Mouse (Mus musculus): ENCODE measurements around the gene Adora1.

Adora1 gene

DNA sequence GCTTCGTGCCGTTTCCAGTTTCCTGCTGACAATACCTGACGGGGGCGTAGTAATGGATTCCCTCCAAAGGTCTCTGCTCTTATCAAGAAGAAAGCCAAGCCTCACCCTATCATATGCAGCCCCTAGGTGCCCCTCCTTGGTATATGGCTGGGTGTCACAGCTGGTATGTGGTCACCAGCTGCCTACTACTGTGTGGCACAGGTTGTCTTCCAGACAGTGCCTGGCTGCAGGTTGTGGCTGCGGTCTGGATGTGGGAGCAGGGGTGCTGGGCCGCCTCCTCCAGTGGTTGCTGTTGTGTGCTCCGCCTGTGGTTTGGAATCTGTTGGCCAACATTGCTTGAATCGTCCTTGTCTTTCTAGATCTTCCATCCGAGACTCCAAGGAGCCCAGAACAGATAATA lies 84.5 kb downstream of the Adora1 start:
- no peak for DNase-seq

DNA sequence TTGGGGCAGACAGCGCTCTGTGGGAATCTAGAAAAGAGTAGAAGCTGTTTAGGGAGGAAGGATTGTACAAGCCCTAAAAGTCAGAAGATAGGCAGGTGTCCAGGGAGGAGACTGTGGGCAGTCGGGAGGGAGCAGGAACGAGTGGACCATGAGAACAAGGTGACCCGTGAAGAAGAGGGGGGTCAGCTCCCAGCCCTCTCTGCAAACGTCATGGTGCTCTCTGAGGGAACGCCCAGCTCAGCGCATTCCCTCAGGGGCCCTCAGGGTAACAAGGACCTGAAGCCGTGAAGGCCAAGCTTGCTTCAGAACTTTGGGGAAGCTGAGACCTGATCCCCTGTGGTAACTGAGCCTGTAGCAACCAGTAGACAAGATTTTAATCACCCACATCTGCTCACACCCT lies 85.2 kb downstream of the Adora1 start:
- no peak for DNase-seq
